Mouse (Mus musculus): Measurements from ENCODE around the gene Ovol1. TPM values are rescaled to one million over a fixed set of nuclear protein-coding genes. Genes with fewer than 3 reads are reported as not detected.

Gene Ovol1
- total and polyA plus RNA-seq, 3 experiments, result not detected

DNA sequence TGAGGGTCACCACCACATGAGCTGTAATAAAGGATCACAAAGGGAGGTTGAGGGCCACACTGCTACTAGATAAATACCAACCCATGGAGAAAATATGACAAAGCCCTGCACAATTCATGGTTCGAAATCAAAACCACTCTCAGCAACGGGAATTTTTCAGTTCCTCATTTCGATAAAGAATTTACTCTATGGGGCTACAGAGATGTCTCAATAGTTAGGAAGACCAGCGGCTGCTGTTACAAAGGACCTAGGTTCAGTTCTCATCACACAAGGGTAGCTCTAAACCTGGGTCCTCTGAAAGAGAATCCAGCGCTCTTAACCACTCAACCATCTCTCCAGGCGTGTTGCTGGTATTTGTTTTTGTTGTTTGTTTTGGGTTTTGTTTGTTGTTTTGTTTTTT is 31.4 kb upstream of the Ovol1 start:
- Histone ChIP-seq H3K9ac (ENCODE audit: insufficient read depth, low read depth) (no peak overlapping the region), H3K79me2 (replicated peaks; ENCODE audit: control insufficient read depth, extremely low read depth, insufficient read depth, poor library complexity, severe bottlenecking) (no peaks in the 10 kb centered on the region), H3K27ac (ENCODE audit: insufficient read depth, low read depth) (no peak overlapping the region), H3K27me3 (replicated peaks) (peaks cover 6% of the 10 kb centered on the region), H3K4me2 (ENCODE audit: insufficient read depth, low read depth, poor library complexity, severe bottlenecking) (no peak overlapping the region), H3K9me3 (replicated peaks; ENCODE audit: low read length) (no peaks in the 10 kb centered on the region), H3K4me1 (ENCODE audit: control insufficient read depth in 1 of 2, insufficient read depth in 2 of 2) (peaks cover 7 to 12% of the 10 kb centered on the region in 2 experiments), H3K36me3 (replicated peaks in 1 of 2; ENCODE audit: control insufficient read depth in 1 of 2, insufficient read depth in 1 of 2, low read length in 1 of 2) (no peaks in the 10 kb centered on the region), H3K4me3 (replicated peaks in 1 of 3; ENCODE audit: low read depth in 2 of 3, low read length in 2 of 3, poor library complexity in 1 of 3) (no peak overlapping the region)
- in situ Hi-C loops (cut with MboI; ENCODE audit: low pct_ligation_motif_present, low pct_unique_long_range_greater_than_20kb, low sequenced_read_pairs), result no loop called here
- peak; percentile 29 for DNase-seq (ENCODE audit: extremely low read depth)
- dilution Hi-C loops (cut with MboI; ENCODE audit: extremely low pct_ligation_motif_present, extremely low pct_unique_long_range_greater_than_20kb, low sequenced_read_pairs), result no loop called here
- TF ChIP-seq RCOR1 (conservative IDR thresholded peaks at IDR 0.05; ENCODE audit: low read depth, low read length) (0 out of 2 replicates have a peak, but pooled peaks have one; percentile 36), TCF12 (IDR thresholded peaks at IDR 0.05; ENCODE audit: low read depth, low read length) (no peak), IRF4 (IDR thresholded peaks at IDR 0.05; ENCODE audit: low read depth, low read length) (peak; percentile 86), EP300 (IDR thresholded peaks at IDR 0.05; ENCODE audit: low read length) (peak; percentile 83)

DNA sequence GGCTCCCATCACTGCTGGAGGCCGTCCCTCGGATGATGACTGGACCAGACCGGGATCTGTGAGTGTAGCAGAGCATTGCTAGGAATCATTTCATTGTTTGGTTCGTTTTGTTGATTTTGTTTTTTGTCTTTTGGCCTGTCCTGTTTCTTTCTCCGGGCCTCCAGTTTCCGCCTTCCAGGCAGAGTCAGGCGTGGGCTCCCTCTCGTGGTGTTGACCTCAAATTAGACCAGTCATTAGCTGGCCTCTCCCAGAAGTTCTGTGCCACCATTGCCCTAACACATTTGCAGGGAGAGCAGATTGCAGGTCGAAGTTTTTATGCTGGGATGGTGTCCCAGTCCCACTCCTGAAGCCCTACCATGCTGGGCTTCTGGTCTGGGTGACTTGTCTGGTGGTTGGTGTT is 28.7 kb upstream of the Ovol1 start:
- Histone ChIP-seq H3K4me1 (ENCODE audit: control insufficient read depth in 1 of 2, insufficient read depth in 2 of 2) (peaks cover 7 to 12% of the 10 kb centered on the region in 2 experiments), H3K9me3 (replicated peaks; ENCODE audit: low read length) (no peaks in the 10 kb centered on the region), H3K4me3 (replicated peaks in 1 of 3; ENCODE audit: low read depth in 2 of 3, low read length in 2 of 3, poor library complexity in 1 of 3) (no peak overlapping the region), H3K9ac (ENCODE audit: insufficient read depth, low read depth) (no peak overlapping the region), H3K27me3 (replicated peaks) (peaks cover 16% of the 10 kb centered on the region), H3K4me2 (ENCODE audit: insufficient read depth, low read depth, poor library complexity, severe bottlenecking) (no peak overlapping the region), H3K36me3 (replicated peaks in 1 of 2; ENCODE audit: control insufficient read depth in 1 of 2, insufficient read depth in 1 of 2, low read length in 1 of 2) (no peaks in the 10 kb centered on the region), H3K27ac (ENCODE audit: insufficient read depth, low read depth) (no peak overlapping the region), H3K79me2 (replicated peaks; ENCODE audit: control insufficient read depth, extremely low read depth, insufficient read depth, poor library complexity, severe bottlenecking) (no peaks in the 10 kb centered on the region)
- dilution Hi-C loops (cut with MboI; ENCODE audit: extremely low pct_ligation_motif_present, extremely low pct_unique_long_range_greater_than_20kb, low sequenced_read_pairs), result no loop called here
- TF ChIP-seq RAD21 (IDR thresholded peaks at IDR 0.05; ENCODE audit: low read depth, low read length), result peak; percentile 23
- no peak for TF ChIP-seq ZNF384 (IDR thresholded peaks at IDR 0.05; ENCODE audit: low read depth, low read length)
- no peak for TF ChIP-seq ZKSCAN1 (IDR thresholded peaks at IDR 0.05; ENCODE audit: borderline replicate concordance, low read depth, low read length)
- peak in 1 of 2 experiments; percentile 57; a peak in 2 of 4 replicates for TF ChIP-seq CTCF (conservative IDR thresholded peaks at IDR 0.05 in 1 of 2, IDR thresholded peaks at IDR 0.05 in 1 of 2; ENCODE audit: low read depth in 2 of 2, low read length in 2 of 2)
- no peak for TF ChIP-seq EP300 (IDR thresholded peaks at IDR 0.05; ENCODE audit: low read length)
- TF ChIP-seq ZMIZ1 (IDR thresholded peaks at IDR 0.05; ENCODE audit: low read depth, low read length), result no peak
- TF ChIP-seq MAX (IDR thresholded peaks at IDR 0.05; ENCODE audit: low read length), result no peak
- peak; percentile 32; the same call in 1 of the 2 replicates for TF ChIP-seq SMC3 (IDR thresholded peaks at IDR 0.05; ENCODE audit: low read depth, low read length)
- no peak for TF ChIP-seq CHD1 (IDR thresholded peaks at IDR 0.05; ENCODE audit: low read depth, low read length)
- TF ChIP-seq UBTF (IDR thresholded peaks at IDR 0.05; ENCODE audit: low read depth, low read length), result no peak
- no peak for TF ChIP-seq USF1 (IDR thresholded peaks at IDR 0.05; ENCODE audit: low read depth, low read length)
- no peak for TF ChIP-seq MAZ (IDR thresholded peaks at IDR 0.05; ENCODE audit: low read depth, low read length)
- in situ Hi-C loops (cut with MboI; ENCODE audit: low pct_ligation_motif_present, low pct_unique_long_range_greater_than_20kb, low sequenced_read_pairs), result no loop called here
- DNase-seq (ENCODE audit: extremely low read depth), result no peak
